Mouse (Mus musculus) adrenal gland, postnatal 25 days (tissue): ENCODE results near the gene Retreg1. TPM values are rescaled to one million over a fixed set of nuclear protein-coding genes. Genes with fewer than 3 reads are reported as not detected.

Source experiments
- DNase-seq: peaks from one replicate; pipeline ENCODE4 v3.0.0; 2021; ENCODE audit warnings: mixed read lengths
- total RNA-seq: library from RNA; stranded (reverse); gene quantifications from 2 replicates; pipeline ENCODE4 v1.2.3, GENCODE M21; 2021

Gene Retreg1
- total RNA-seq, 1 experiment from 2014 or later, result 40.7 TPM

GRCm38 (mm10) chr15:25830426-25830825 lies 12.6 kb upstream of the Retreg1 start:
- no peak for DNase-seq

- no peak for DNase-seq
Observed at GRCm38 (mm10) chr15:25834282-25834681, 8.7 kb upstream of the Retreg1 start.

- no peak for DNase-seq
Observed at GRCm38 (mm10) chr15:25834920-25835674, 7.9 kb upstream of the Retreg1 start.

GRCm38 (mm10) chr15:25842462-25843085 lies 406 bp upstream of the Retreg1 start:
- DNase-seq, result no peak

- no peak for DNase-seq
Observed at GRCm38 (mm10) chr15:25844013-25844570, 1.1 kb downstream of the Retreg1 start.

GRCm38 (mm10) chr15:25844771-25845170 lies 1.8 kb downstream of the Retreg1 start:
- no peak for DNase-seq

GRCm38 (mm10) chr15:25847576-25848168 lies 4.7 kb downstream of the Retreg1 start:
- no peak for DNase-seq

GRCm38 (mm10) chr15:25850552-25850951 lies 7.6 kb downstream of the Retreg1 start:
- no peak for DNase-seq

- no peak for DNase-seq
Observed at GRCm38 (mm10) chr15:25854270-25854904, 11.4 kb downstream of the Retreg1 start.

GRCm38 (mm10) chr15:25858611-25859058 lies 15.7 kb downstream of the Retreg1 start:
- DNase-seq, result no peak

GRCm38 (mm10) chr15:25859469-25859868 lies 16.5 kb downstream of the Retreg1 start:
- DNase-seq, result no peak

- DNase-seq, result no peak
Observed at GRCm38 (mm10) chr15:25861900-25862299, 18.9 kb downstream of the Retreg1 start.

GRCm38 (mm10) chr15:25865605-25866004 lies 22.6 kb downstream of the Retreg1 start:
- no peak for DNase-seq

GRCm38 (mm10) chr15:25866106-25866505 lies 23.1 kb downstream of the Retreg1 start:
- no peak for DNase-seq

GRCm38 (mm10) chr15:25869129-25869528 lies 26.1 kb downstream of the Retreg1 start:
- DNase-seq, result no peak

GRCm38 (mm10) chr15:25871470-25871869 lies 28.5 kb downstream of the Retreg1 start:
- DNase-seq, result no peak

GRCm38 (mm10) chr15:25872118-25872517 lies 29.1 kb downstream of the Retreg1 start:
- DNase-seq, result no peak

- no peak for DNase-seq
Observed at GRCm38 (mm10) chr15:25872657-25873056, 29.7 kb downstream of the Retreg1 start.

GRCm38 (mm10) chr15:25873536-25873935 lies 30.6 kb downstream of the Retreg1 start:
- DNase-seq, result no peak

GRCm38 (mm10) chr15:25876601-25877161 lies 33.7 kb downstream of the Retreg1 start:
- no peak for DNase-seq

- no peak for DNase-seq
Observed at GRCm38 (mm10) chr15:25877798-25878197, 34.8 kb downstream of the Retreg1 start.

- DNase-seq, result no peak
Observed at GRCm38 (mm10) chr15:25879229-25879628, 36.2 kb downstream of the Retreg1 start.
